Mouse (Mus musculus) megakaryocyte, embryonic 14.5 days (primary cell): ENCODE data around the gene Swt1.

Experiments used
- FLI1 ChIP-seq: IDR thresholded peaks from 2 replicates; pipeline ENCODE4 v1.6.1; 2012; ENCODE audit warnings: low read length, inconsistent platforms, mixed read lengths
- GATA1 ChIP-seq: IDR thresholded peaks from 3 replicates; pipeline ENCODE4 v1.6.1; 2012; ENCODE audit warnings: mixed read lengths, low read length, inconsistent platforms, borderline replicate concordance

DNA sequence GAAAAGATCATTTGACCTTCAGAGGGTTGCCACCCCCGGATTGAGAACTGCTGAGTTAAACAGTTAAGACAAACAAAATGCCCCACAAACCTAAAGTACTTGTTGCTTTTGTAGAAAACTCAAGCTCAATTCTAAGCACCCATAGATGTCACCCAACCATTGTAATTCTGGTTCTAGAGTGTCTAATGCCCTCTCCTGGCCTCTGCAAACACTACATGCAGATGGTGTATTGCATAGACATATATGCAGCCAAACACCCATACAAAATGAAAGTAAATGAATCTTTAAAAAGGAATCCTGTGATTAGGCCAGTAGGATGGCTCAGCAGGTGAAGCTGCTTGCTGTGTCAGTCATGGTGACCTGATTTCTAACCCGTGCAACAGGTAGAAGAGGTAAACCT is 75.3 kb downstream of the Swt1 start:
- no peak for TF ChIP-seq GATA1
- no peak for TF ChIP-seq FLI1
